Mouse (Mus musculus) bone marrow, adult 2 months (tissue): Measurements from ENCODE around the gene Vmn2r80. TPM values are rescaled to one million over a fixed set of nuclear protein-coding genes. Genes with fewer than 3 reads are reported as not detected.

Source experiments
- H3K27ac ChIP-seq: fragments of 200-500 bp; 2 replicates; pipeline ENCODE4 v1.5.1; 2012; ENCODE audit warnings: low read depth, mild to moderate bottlenecking, control low read depth, inconsistent platforms, low read length; ENCODE audit not compliant: control insufficient read depth, poor library complexity, insufficient read depth
- H3K4me1 ChIP-seq: fragments of 200-500 bp; 2 replicates; pipeline ENCODE4 v1.6.1; 2011; ENCODE audit warnings: low read length; ENCODE audit not compliant: control insufficient read depth, insufficient read depth
- H3K4me3 ChIP-seq: fragments of 200-500 bp; replicated peaks from 2 replicates; pipeline ENCODE3; 2011; ENCODE audit warnings: mild to moderate bottlenecking, low read depth, low read length, control low read depth; ENCODE audit not compliant: control insufficient read depth
- CTCF ChIP-seq: fragments of 200-500 bp; IDR thresholded peaks from 2 replicates; pipeline ENCODE4 v1.5.1; 2011; ENCODE audit warnings: low read length, control low read depth; ENCODE audit not compliant: control insufficient read depth, insufficient read depth
- POLR2A ChIP-seq: fragments of 200-500 bp; IDR thresholded peaks from 2 replicates; pipeline ENCODE4 v1.6.1; 2011; ENCODE audit warnings: low read depth, mild to moderate bottlenecking, control low read depth, low read length, borderline replicate concordance; ENCODE audit not compliant: control insufficient read depth
- WGBS: fragments of 180-500 bp; shearing (Covaris S2); methylation state at CpG from one replicate; pipeline ENCODE4 v1.1.7; 2018; 5-methylcytosine and 5-hydroxymethylcytosine counted together
- polyA plus RNA-seq: library from polyadenylated mRNA; stranded (reverse); fragments of >200 nt; gene quantifications from 2 replicates; pipeline ENCODE4 v1.2.4, GENCODE M21; 2011; ENCODE audit warnings: low replicate concordance; ENCODE audit not compliant: missing spikeins, insufficient read depth, insufficient read length

Vmn2r80 gene
- polyA plus RNA-seq, 1 experiment: not detected

DNA sequence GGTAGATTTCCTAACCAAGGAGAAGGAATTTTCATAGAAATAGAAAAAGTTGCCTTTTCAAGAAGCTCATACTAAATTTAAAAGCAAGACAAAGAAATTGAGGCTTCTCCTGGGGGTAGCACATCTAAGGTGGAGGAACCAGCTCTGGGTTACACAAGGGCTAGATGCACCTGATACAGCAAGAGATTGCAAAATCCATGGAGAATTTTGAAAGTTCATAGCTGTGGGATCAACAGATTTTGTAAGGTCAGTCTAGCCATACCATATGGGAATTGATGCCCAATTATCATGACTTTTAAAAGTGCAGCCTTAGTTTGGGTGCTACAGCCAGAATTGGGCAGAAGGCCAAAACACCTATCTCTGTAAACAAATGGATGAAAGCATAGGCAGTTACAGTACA is 71.9 kb downstream of the Vmn2r80 start:
- H3K4me1 ChIP-seq: no peaks in the 10 kb centered on the region
- TF ChIP-seq CTCF: no peak
- no peak for TF ChIP-seq POLR2A
- H3K27ac ChIP-seq: no peak overlapping the region
- H3K4me3 ChIP-seq: no peak overlapping the region

DNA sequence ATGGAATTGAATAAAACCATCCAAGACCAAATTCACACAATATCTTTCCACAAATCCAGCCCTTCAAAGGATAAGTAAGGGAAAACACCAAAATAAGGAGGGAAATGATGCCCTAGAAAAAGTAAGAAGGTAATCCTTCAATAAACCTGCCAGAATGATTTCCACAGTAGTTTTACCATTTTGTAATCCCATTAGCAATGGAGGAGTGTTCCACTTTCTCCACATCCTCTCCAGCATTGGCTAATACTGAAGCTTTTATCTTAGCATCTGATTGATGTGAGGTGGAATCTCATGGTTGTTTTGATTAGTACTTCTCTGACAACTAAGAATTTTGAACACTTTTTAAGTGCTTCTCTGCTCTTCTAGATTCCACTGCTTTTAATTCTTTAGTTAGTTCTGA is 73.0 kb downstream of the Vmn2r80 start:
- no peak for TF ChIP-seq POLR2A
- TF ChIP-seq CTCF: no peak

DNA sequence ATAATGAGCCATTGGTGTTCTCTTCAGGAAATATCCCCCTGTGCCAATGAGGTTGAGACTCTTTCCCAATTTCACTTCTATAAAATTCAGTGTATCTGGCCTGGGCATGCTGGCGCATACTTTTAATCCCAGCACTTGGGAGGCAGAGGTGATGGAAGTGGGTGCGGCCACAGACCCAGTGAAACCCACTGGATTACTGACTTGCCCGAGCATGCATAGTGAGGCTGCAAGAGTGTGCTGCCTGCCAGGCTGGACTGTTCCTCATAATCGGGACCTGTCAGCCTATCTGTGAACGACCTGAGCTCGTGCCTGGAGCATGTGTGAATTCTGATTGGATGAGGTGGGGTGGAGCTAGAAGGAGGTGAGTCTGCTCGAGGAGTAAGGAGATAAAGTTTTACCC is 73.6 kb downstream of the Vmn2r80 start:
- 66% methylated on average over 7 of the region's 7 CpGs for WGBS

More for the DNA sequence above, 73.0 kb downstream of the Vmn2r80 start:
- H3K4me1 ChIP-seq: no peaks in the 10 kb centered on the region
- no peak overlapping the region for H3K27ac ChIP-seq
- H3K4me3 ChIP-seq: no peak overlapping the region

More for the DNA sequence above, 73.6 kb downstream of the Vmn2r80 start:
- TF ChIP-seq CTCF (no peak), POLR2A (no peak)
- Histone ChIP-seq H3K4me3 (no peak overlapping the region), H3K27ac (no peak overlapping the region), H3K4me1 (no peaks in the 10 kb centered on the region)

Other genes with a start within 250 kb of the Vmn2r80 start
- gene Olfr1354, start 235.6 kb upstream of the Vmn2r80 start, polyA plus RNA-seq: not detected in 2 replicates
- gene Olfr8, start 198.1 kb upstream of the Vmn2r80 start, polyA plus RNA-seq: not detected in 2 replicates
- gene Olfr1353, start 185.5 kb upstream of the Vmn2r80 start, polyA plus RNA-seq: not detected in 2 replicates
- gene Olfr1352, start 167.7 kb upstream of the Vmn2r80 start, polyA plus RNA-seq: not detected in 2 replicates
- not detected in 2 replicates for gene Olfr1351, start 136.3 kb upstream of the Vmn2r80 start, polyA plus RNA-seq
- gene Olfr57, start 120.0 kb upstream of the Vmn2r80 start, polyA plus RNA-seq: not detected in 2 replicates
- gene 2610008E11Rik, start 51.2 kb upstream of the Vmn2r80 start, polyA plus RNA-seq: 5.5 and 6.4 TPM in 2 replicates
- gene Vmn2r81, start 98.9 kb downstream of the Vmn2r80 start, polyA plus RNA-seq: not detected in 2 replicates
- not detected in 2 replicates for gene Vmn2r82, start 207.8 kb downstream of the Vmn2r80 start, polyA plus RNA-seq